Mouse (Mus musculus) brain, embryonic 18.5 days (tissue): ENCODE data around the gene Fhdc1.

Experiments
- DNase-seq: peaks from one replicate; pipeline ENCODE4 v3.0.0-alpha.2; 2012; ENCODE audit warnings: low read depth, low spot score

Gene Fhdc1

GRCm38 (mm10) chr3:84480006-84480897 is at the start of gene Fhdc1:
TSS of gene Fhdc1 (minus strand) at chr3:84480429.
- no peak for DNase-seq

GRCm38 (mm10) chr3:84529021-84529420 is 48.8 kb upstream of the Fhdc1 start:
- DNase-seq = no peak

GRCm38 (mm10) chr3:84524952-84525351 is 44.7 kb upstream of the Fhdc1 start:
- no peak for DNase-seq

GRCm38 (mm10) chr3:84516163-84516562 is 35.9 kb upstream of the Fhdc1 start:
- DNase-seq = no peak

GRCm38 (mm10) chr3:84512774-84513515 is 32.7 kb upstream of the Fhdc1 start:
- DNase-seq = no peak

GRCm38 (mm10) chr3:84505193-84505592 is 25.0 kb upstream of the Fhdc1 start:
- no peak for DNase-seq

- DNase-seq = no peak
Observed at GRCm38 (mm10) chr3:84504291-84504690, 24.1 kb upstream of the Fhdc1 start.

GRCm38 (mm10) chr3:84502101-84502500 is 21.9 kb upstream of the Fhdc1 start:
- DNase-seq = no peak

GRCm38 (mm10) chr3:84500491-84500890 is 20.3 kb upstream of the Fhdc1 start:
- DNase-seq = no peak

GRCm38 (mm10) chr3:84497718-84498117 is 17.5 kb upstream of the Fhdc1 start:
- DNase-seq = no peak

GRCm38 (mm10) chr3:84492657-84493056 is 12.4 kb upstream of the Fhdc1 start:
- no peak for DNase-seq

- no peak for DNase-seq
Observed at GRCm38 (mm10) chr3:84492148-84492547, 11.9 kb upstream of the Fhdc1 start.

GRCm38 (mm10) chr3:84488716-84489115 is 8.5 kb upstream of the Fhdc1 start:
- DNase-seq = no peak

GRCm38 (mm10) chr3:84484891-84485290 is 4.7 kb upstream of the Fhdc1 start:
- no peak for DNase-seq

- no peak for DNase-seq
Observed at GRCm38 (mm10) chr3:84484333-84484732, 4.1 kb upstream of the Fhdc1 start.

GRCm38 (mm10) chr3:84482121-84482520 is 1.9 kb upstream of the Fhdc1 start:
- DNase-seq = no peak

GRCm38 (mm10) chr3:84481104-84481503 is 875 bp upstream of the Fhdc1 start:
- DNase-seq = no peak

GRCm38 (mm10) chr3:84479293-84480005 is 780 bp downstream of the Fhdc1 start:
- no peak for DNase-seq

GRCm38 (mm10) chr3:84478896-84479292 is 1.3 kb downstream of the Fhdc1 start:
- DNase-seq = no peak

- no peak for DNase-seq
Observed at GRCm38 (mm10) chr3:84478195-84478594, 2.0 kb downstream of the Fhdc1 start.

GRCm38 (mm10) chr3:84477498-84477897 is 2.7 kb downstream of the Fhdc1 start:
- DNase-seq = no peak
